Mouse (Mus musculus): Measurements from ENCODE around the gene Tspan5.

Tspan5 gene

DNA sequence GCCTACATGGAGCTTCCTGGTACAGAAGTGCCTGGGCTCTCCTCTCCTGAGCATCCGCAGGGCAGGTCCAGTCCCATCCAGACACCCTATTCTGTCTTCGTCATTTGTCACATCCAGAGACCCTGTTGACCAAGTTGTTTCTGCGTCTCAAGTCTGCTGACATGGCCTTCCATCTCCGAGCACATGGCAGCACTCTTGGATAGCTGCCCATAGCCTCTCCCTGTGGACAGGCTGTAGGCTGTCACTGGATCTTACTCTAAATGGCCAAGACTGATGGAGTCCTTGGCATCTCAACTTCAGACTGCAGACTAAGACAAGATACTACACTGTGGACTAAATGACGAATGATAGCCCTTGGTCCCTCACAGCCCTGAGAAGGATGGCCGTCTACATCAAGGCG lies 133.3 kb downstream of the Tspan5 start:
- ATAC-seq (ENCODE audit: low TSS enrichment) = no peak; the same call in 1 of the 2 replicates

DNA sequence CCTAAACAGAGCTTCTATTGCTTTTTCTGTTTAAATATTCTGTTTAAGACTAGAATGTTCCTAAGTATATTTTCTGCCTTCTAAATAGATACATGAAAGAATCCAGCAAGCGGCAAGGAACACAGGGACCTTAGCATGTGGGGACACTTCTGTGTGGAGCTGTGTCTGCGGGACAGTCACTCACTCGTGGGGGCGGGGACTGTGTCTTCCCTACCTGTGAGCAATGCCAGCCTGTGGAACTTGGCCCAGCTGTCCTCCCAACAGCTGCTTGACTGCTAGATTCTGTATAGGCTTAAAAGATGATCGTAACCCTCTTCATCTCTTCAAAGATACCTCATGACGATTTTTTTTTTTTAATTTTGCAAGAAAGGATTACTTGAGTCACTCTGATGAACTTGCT lies 133.9 kb downstream of the Tspan5 start:
- 0 out of 2 replicates have a peak, but pooled peaks have one; percentile 8 for ATAC-seq (ENCODE audit: low TSS enrichment)

DNA sequence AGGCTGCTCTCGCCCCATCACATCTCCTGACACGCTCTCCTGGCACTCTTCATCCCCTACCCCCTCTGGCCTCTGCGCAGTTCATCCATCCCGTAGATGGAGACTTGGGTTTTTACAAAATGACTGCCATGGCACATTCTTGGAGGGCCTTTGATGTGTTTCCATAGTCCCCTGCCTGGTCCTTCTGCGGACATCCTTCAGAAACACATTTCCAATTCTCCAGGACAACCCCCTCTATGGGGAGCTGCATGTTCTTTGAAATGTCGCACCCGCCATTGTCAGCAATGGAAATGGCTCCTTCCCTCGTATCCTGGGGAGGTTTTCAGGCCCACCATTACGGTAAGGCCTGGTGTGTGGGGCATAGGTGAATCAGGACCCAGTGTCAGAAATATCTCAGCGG lies 134.4 kb downstream of the Tspan5 start:
- ATAC-seq (ENCODE audit: low TSS enrichment) = no peak; the same call in 1 of the 2 replicates

DNA sequence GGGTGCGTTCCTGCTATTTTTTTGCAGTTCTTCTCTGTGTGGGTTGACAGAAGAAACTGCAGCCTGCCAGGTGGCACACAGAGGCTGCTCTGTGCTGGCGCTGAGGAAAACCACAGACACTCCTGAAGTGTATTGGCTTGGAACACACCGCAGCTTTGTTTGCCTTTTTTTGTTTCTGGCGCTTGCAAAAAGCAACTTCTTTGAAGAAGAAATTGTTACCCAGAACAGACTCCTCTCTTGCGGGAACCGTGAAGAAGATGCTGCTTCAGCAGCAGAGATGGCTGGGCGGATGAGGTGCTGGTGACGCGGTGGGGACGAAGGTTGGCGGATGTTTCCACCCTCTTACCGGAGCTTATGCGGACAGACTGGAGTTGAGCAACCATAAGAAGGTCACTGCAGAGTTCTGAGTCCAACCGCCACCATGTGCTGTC lies 135.0 kb downstream of the Tspan5 start:
- ATAC-seq (ENCODE audit: low TSS enrichment) = peak; percentile 62

DNA sequence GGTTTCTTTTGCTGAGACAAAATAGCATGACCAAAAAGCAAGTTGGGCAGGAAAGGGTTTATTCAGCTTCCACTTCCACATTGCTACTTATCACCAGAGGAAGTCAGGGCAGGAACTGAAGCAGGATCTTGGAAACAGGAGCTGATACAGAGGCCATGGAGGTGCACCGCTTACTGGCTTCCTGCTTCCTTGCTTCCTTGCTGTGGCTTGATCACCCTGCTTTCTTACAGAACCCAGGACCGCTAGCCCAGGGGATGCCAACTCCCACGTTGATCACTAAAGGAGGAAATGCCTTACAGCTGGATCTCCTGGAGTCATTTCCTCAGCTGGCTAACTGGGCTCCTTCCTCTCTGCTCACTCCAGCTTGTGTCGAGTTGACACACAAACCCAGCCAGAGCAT lies 135.7 kb downstream of the Tspan5 start:
- ATAC-seq (ENCODE audit: low TSS enrichment) = no peak

DNA sequence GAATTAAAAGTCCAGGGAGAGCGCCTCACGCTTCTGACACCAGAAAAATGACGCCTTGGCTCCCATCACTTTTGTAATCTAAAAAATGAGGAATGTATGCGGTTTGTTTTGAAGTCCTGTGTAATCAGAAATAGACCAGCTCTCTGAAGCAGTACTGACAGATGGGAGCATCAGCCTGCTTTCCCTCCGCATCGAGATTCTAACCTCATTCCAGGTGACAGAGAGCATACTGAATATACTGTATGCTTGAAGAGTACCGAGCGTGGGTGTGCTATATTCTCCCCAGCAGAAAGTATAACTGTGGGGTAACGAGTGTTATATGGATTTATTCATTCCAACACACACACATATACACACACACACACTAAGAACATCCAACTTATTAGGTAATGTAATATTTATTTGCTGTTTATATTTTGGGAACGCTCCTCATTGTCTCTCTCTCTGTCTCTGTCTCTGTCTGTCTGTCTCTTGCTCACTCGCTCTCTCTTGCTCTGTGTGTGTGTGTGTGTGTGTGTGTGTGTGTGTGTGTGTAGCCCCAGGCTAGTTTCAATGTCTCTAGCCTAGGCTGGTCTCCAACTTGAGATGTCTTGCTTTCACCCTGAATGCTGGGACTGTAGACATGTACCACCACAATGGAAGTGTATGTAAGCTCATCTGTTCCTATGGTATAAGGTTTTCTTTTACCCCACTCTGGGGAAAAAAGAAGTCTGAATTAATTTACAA lies 139.2 kb downstream of the Tspan5 start:
- peak; percentile 63 for ATAC-seq (ENCODE audit: low TSS enrichment)

DNA sequence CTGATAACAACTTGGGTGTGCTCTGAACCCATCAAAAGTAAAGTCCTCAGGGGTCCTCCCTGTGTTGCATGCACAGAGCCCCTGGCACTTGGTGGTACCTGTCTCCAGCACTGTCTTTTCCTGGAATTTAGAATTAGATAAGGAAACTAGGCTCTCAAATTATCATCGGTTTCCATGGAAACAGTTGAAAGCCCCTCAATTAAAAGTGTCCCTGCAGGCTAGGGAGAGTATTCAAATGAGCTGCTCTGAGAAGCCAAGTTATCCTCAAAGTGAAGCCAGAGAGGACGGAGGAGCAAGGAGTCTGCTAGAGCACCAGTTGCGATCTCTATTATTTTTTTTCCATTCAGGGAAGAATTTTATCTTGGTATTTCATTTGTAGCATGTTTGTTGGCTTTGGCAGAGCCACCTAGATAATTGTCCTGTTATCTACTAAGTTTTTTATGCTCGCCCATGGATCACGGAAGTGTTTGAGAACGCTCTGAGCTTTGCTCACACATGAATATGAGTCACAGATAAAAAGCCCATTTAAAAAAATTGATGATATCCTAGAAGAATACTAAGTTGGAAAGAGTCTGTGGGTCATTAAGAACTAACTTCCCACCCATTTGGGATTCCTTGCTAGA lies 139.8 kb downstream of the Tspan5 start:
- no peak for ATAC-seq (ENCODE audit: low TSS enrichment)

DNA sequence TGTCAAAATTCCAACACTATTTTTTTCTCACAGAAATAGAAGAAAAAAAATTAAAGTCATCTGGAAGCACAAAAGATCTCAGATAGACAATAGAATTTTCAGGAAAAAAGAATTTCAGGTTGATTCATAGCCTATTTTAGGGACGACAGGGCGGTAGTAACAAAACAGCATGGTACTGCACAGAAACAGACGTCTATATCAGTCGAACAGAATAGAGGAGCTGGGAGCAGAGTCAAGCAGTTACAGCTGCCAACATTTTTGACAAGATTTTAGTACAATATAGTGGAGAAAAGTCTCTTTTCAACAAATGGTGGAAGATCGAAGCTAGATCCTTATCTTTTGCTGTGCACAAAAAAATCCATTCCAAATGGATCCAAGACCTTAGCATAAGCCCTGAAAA lies 144.1 kb downstream of the Tspan5 start:
- peak; percentile 47; the same call in 1 of the 2 replicates for ATAC-seq (ENCODE audit: low TSS enrichment)

DNA sequence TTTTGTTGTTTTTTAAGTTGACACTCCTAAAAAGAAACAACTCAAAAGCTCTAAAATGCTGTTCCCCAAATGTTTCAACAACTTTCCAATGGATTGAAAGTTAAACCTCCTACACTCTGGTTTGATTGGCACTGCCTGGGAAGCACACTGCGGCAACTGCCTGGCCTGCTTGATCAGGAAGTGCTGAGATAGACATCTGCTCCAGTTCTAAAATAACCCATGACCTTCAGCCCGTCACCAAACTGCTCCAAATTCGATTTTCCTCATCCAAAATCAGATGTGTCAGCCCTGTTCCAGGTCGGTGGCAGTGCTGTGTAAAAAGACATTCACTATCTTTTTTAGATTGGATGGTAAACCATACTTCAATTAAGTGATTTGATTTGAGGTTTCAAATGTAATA lies 147.2 kb downstream of the Tspan5 start:
- ATAC-seq (ENCODE audit: low TSS enrichment) = peak; percentile 22; the same call in 1 of the 2 replicates

DNA sequence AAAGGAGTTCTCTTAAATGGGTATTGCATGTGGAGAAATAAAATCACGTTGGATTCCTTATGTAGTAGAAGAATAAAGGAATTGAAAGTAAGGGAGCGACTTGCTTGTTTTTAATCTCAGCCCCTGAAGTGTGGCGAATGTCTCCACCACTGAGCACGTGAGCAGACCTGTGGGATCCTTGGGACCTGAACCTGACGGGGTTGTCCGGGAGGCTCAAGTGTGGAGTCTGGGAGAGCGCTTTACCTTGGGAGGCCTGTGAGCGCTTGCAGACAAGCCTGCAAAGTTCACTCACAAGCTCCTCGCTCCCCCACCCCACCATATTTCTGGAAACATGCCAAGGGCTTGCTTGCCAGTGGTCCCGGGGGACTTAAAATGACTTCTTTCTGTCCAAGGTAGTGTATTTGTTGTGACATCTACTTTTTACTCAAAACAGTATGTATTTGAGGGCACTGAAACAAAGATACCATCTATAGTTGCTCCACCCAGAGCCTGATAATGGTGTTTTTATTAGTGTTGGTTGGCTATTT lies 147.8 kb downstream of the Tspan5 start:
- no peak for ATAC-seq (ENCODE audit: low TSS enrichment)

DNA sequence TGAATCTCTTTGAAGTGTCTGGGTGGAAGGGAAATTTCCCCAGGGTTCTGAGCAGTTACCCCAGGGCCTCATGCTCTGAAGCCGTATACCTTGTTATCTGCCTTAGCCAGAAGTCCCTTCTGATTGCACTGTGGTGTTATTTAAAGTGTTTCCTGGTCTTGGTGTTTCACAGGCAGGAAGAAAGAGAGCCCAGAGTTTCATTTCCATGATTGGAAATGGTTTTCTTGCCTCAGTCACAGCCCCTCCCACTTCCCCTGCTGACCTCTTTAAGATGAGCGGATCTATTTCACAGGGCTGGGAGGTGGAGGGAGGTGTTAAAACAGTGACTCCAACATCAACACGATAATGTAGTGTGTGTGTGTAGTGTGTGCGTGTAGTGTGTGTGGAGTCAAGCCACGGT lies 151.5 kb downstream of the Tspan5 start:
- ATAC-seq (ENCODE audit: low TSS enrichment) = no peak

DNA sequence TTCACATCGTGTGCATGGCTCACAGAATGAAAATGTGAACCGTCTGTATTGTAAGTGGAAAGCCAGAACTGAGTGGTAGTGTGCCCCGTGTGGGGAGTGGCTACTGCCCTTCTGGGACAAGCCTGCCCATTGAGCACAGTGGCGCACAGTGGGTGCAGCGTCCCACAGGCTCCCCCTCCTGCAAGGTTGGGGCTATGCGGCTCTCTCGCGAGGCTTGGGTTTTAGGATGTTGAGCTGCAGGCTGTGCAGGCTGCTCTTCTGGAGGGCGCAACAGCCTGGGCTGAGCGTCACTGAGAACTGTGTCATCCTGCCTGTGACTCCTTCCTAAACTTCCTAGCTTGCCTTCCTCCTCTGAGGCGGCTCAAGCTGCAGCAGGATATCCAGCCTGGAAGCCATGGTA lies 155.5 kb downstream of the Tspan5 start:
- ATAC-seq (ENCODE audit: low TSS enrichment) = peak; percentile 28

DNA sequence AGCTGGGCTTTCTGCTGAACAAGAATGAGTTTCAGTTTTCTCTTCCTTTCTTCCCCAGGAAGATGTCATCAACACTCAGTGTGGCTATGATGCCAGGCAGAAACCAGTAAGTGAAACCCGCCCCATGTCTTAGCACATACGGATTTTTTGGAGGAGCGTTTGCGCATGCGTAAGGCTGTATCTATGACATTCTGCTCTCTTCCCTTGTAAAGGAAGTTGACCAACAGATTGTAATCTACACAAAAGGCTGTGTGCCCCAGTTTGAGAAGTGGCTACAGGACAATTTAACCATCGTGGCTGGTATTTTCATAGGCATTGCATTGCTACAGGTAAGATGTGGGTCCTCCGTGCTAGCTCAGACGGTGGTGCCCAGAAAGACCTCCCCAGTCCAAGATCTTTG lies 156.1 kb downstream of the Tspan5 start:
- ATAC-seq (ENCODE audit: low TSS enrichment) = no peak

DNA sequence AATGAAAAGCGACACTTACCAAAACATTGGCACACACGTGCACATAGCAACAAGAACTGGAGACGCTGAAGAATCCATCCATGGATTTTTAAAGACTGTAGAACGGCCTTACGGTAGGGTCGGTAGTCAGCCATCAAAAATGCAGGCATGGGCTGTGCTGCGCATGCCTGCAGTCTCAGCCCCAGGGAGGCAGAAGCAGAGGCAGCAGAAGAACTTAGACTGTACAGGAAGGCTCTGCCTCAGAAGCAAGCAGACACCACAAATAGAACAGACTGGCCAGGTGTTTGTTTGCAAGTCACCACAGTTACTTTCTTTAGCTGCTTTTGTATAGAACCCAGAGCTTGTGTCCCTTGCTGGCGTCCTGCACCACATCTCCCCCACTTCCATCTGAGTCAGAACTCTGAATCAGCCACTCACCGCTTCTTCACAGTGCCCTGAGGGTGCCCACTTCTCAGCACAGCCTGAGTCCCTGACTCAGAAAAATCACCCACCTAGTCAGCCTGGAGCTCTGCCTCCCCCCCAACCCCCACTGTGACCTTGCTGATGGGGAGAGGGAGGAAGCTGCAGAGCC lies 158.7 kb downstream of the Tspan5 start:
- ATAC-seq (ENCODE audit: low TSS enrichment) = peak; percentile 76

DNA sequence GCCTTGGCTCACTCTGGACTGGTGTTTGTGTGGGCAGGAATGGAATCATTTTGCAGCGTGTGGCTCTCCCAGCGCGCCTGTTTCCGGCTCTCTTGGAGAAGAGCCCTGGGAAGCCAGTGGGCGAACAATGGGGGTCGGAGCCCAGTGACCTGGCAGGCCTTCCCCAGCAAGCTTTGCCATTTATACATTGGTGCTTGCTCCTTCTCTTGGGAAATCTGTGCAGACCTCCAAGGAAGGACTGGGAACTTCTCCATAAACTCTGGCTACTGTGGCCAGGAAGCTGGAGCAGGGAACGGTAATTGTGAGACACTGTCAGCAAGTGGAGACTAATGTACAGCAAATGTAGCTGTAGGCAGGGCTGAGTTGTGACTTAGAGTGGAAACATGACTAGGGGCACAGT lies 163.7 kb downstream of the Tspan5 start:
- ATAC-seq (ENCODE audit: low TSS enrichment) = no peak

DNA sequence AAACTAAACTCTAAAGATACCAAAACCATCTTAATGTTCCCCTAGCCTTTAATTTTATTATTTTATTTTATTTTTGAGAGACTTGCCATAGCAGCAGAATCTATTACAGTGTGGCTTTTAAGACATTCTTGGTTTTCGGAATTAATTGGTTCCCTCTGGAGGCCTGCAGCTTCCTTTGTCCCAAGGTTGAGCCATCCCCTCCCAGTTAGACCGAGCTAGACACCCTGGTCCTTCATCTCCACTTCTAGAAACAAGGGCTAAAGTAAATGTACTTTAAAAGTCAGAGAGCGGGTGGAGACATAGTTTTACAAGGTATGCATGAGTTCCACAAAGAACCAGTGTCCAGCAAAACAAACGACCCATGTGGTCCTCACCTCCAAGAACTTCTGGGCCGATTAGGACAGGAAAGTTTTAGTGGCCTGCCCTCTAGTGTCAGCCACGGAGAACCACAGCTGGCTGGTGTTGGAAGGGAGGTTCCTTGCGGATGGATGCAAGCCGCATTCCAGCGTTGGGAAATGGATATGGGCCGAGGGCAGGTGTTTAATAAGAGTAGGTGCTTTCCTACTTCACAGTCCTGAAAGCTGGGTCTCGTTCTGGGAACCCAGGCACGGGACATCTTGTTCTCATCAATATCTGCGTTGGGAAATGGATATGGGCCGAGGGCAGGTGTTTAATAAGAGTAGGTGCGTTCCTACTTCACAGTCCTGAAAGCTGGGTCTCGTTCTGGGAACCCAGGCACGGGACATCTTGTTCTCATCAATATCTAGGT lies 164.3 kb downstream of the Tspan5 start:
- peak; percentile 71 for ATAC-seq (ENCODE audit: low TSS enrichment)

DNA sequence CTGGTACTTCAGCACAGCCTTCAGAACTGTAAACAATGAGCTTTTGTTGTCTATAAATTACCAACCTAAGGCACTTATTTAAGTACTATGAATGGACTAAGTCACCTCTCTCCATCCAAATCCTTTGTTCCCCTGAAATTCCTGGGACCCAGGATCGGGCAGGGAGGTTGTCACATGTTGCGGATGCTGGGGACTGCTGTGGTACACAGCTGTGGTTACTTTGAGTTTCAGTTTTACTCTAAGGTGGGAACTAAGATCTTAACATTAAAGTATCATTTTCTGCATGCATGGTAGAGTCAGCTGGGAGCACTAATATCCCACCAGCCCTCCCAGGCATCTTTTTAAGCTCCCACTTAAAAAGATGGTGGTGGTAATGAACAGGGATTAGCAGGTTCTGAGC lies 167.3 kb downstream of the Tspan5 start:
- ATAC-seq (ENCODE audit: low TSS enrichment) = no peak

DNA sequence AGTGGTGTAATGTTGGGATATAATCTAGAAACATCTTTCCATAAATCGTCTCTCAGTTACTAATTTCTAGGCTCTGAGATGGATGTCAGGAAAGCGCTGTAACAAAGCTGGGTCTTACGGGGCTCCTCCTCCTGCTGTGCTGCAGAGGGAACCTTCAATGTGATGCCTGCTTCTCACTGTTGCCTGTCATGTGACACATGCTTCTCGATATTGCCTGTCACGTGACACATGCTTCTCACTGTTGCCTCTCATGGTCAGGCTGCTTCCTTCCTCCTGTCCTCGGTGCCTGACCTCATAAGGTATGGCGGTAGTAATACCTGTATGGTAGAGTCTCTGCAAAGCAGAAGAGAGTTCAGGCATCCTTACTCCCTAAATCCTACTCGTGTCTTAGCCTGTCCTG lies 170.5 kb downstream of the Tspan5 start:
- no peak for ATAC-seq (ENCODE audit: low TSS enrichment)

DNA sequence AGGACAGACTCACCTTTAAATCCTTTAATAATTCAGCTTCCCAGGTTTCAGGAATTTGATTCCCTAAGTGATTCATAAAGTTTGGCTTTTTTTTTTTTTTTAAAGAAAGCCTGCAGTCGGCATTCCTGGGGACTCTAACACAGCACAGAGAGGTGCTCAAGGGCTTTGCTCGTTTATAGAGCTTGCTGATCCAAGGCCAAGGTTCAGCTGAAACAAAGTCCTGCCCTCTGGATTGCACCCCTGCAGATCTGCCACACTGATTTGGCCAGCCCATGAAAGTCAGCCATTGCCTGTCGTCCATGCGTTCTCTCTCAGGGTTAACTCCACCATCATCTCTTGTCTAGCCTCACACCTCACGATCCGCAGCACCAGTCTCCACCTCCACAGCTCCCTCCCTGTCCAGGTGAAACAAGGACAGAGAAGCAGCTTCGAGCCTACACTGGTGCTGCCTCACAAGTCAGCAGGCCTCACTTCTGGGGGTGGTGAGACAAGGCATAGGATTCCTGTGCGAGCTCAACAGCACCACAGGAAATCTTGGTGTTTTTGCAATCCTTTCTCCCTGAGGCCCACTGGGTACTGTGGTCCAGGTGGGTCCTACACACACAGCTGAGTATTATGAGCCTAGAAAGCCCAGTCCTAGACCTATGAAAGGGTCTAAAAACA lies 172.8 kb downstream of the Tspan5 start:
- peak; percentile 79 for ATAC-seq (ENCODE audit: low TSS enrichment)

DNA sequence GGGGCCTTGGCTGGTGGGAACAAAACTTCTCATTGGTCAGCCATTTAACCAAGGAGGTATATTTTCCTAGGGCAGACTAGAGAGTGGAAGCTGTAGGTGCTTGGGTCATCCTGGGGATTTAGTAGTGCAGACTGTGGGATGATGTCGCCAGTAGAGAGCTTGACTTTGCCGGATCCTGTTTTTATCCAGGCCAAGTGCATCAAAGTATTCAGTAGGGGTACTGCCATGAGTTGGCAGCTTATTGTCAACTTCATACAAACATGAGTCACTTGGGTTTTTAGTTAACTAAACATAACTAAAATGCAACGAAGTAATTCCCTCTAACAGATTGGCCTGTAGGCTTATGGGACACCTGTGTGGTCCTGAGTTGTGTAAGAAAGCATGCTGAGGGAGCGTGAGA lies 174.6 kb downstream of the Tspan5 start:
- ATAC-seq (ENCODE audit: low TSS enrichment) = no peak

DNA sequence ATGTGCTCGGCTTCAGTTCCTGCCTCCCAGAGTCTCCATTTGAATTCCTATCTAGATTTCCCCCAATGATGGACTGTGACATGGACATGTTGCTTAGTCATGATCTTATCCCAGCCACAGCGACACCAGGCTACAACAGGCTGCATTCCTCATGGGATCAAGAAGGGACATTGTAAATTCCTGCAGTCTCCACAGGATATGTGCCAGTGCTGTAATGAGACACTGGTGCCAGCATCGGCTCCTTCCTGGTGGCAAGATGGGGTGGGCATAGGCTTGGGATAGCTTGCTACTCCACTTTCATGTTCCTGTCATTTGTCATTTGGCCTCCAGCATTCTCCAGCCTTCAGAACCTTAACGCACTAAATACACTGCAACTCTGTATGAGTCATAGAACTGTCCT lies 175.0 kb downstream of the Tspan5 start:
- no peak for ATAC-seq (ENCODE audit: low TSS enrichment)

DNA sequence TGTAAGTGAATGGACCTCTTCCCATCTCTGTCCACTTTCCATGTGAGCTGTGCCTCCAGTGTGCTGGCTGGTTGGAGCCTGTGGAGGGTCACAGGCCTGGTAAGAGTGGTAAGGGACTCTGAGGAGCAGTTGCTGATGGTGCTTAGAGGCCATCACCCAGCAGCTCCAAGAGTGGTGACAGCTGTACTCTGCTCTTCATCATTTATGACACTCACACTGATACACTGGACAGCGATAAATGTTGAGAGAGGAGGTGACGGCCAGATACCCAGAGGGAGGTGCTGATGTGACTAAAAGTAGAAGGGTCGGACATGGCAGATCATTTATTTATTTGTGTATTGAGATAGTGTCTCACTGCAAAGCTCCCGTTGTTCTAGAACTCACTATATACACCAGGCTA lies 176.2 kb downstream of the Tspan5 start:
- ATAC-seq (ENCODE audit: low TSS enrichment) = no peak
